Mouse (Mus musculus): ENCODE results near the gene Gpx3.
A peak's percentile ranks its signal among the peaks of the same experiment; 100 is the strongest.

Gpx3 gene

GRCm38 (mm10) chr11:54913841-54914240 is 11.6 kb downstream of the Gpx3 start:
- no peak for DNase-seq

GRCm38 (mm10) chr11:54917461-54917860 is 15.2 kb downstream of the Gpx3 start:
- no peak for DNase-seq

GRCm38 (mm10) chr11:54918273-54918672 is 16.0 kb downstream of the Gpx3 start:
- no peak for DNase-seq

GRCm38 (mm10) chr11:54920127-54920972 is 18.1 kb downstream of the Gpx3 start:
- DNase-seq: no peak

GRCm38 (mm10) chr11:54920973-54921580 is 18.8 kb downstream of the Gpx3 start:
- DNase-seq: no peak

- DNase-seq: peak in 1 of 2 experiments; percentile 44
These were observed 19.5 kb downstream of the Gpx3 start for GRCm38 (mm10) chr11:54921798-54922197.

- no peak for DNase-seq
These were observed 20.2 kb downstream of the Gpx3 start for GRCm38 (mm10) chr11:54922488-54922887.

- DNase-seq: no peak
These were observed 21.9 kb downstream of the Gpx3 start for GRCm38 (mm10) chr11:54924145-54924544.

- peak; percentile 60 to 74 for DNase-seq
These were observed 25.3 kb downstream of the Gpx3 start for GRCm38 (mm10) chr11:54927346-54928140.

GRCm38 (mm10) chr11:54928219-54928618 is 26.0 kb downstream of the Gpx3 start:
- DNase-seq: no peak

GRCm38 (mm10) chr11:54928886-54929285 is 26.6 kb downstream of the Gpx3 start:
- no peak for DNase-seq

- DNase-seq: no peak
These were observed 27.0 kb downstream of the Gpx3 start for GRCm38 (mm10) chr11:54929290-54929689.

- no peak for DNase-seq
These were observed 27.5 kb downstream of the Gpx3 start for GRCm38 (mm10) chr11:54929744-54930143.

GRCm38 (mm10) chr11:54930318-54930979 is 28.2 kb downstream of the Gpx3 start:
- peak; percentile 51 to 66 for DNase-seq

- peak; percentile 39 to 64 for DNase-seq
These were observed 29.3 kb downstream of the Gpx3 start for GRCm38 (mm10) chr11:54931405-54932093.

GRCm38 (mm10) chr11:54932540-54932939 is 30.3 kb downstream of the Gpx3 start:
- no peak for DNase-seq

- no peak for DNase-seq
These were observed 31.9 kb downstream of the Gpx3 start for GRCm38 (mm10) chr11:54934198-54934597.

GRCm38 (mm10) chr11:54936035-54936770 is 34.0 kb downstream of the Gpx3 start:
- peak; percentile 64 to 76 for DNase-seq

- no peak for DNase-seq
These were observed 34.5 kb downstream of the Gpx3 start for GRCm38 (mm10) chr11:54936771-54937140.

- DNase-seq: no peak
These were observed 37.2 kb downstream of the Gpx3 start for GRCm38 (mm10) chr11:54939501-54939900.

GRCm38 (mm10) chr11:54940056-54940455 is 37.8 kb downstream of the Gpx3 start:
- DNase-seq: no peak

GRCm38 (mm10) chr11:54944702-54945101 is 42.4 kb downstream of the Gpx3 start:
- DNase-seq: no peak

All from lung, postnatal 4 days (tissue).